Mouse (Mus musculus) ovary, postnatal 10 days (tissue): ENCODE results near the gene Phf19.

ENCODE experiments used
- DNase-seq: peaks from one replicate; pipeline ENCODE4 v3.0.0; 2022; ENCODE audit warnings: low spot score

The Phf19 gene

GRCm38 (mm10) chr2:34896821-34897460 is 16.9 kb downstream of the Phf19 start:
- no peak for DNase-seq

GRCm38 (mm10) chr2:34895503-34896113 is 18.2 kb downstream of the Phf19 start:
- no peak for DNase-seq

- DNase-seq = no peak
These were observed 19.9 kb downstream of the Phf19 start for GRCm38 (mm10) chr2:34893950-34894349.

- no peak for DNase-seq
These were observed 29.6 kb downstream of the Phf19 start for GRCm38 (mm10) chr2:34884186-34884585.

- no peak for DNase-seq
These were observed 30.6 kb downstream of the Phf19 start for GRCm38 (mm10) chr2:34883190-34883589.

GRCm38 (mm10) chr2:34882757-34883156 is 31.1 kb downstream of the Phf19 start:
- DNase-seq = no peak

GRCm38 (mm10) chr2:34880054-34880453 is 33.8 kb downstream of the Phf19 start:
- no peak for DNase-seq

GRCm38 (mm10) chr2:34874816-34875345 is 38.9 kb downstream of the Phf19 start, which contains the start of gene Psmd5:
TSS of gene Psmd5 (minus strand) at chr2:34874968.
- DNase-seq = no peak

- no peak for DNase-seq
These were observed 39.6 kb downstream of the Phf19 start, which contains the start of gene Cutal for GRCm38 (mm10) chr2:34874271-34874670. TSS of gene Cutal (plus strand) at chr2:34874396.

- peak; percentile 80 for DNase-seq
These were observed 43.0 kb downstream of the Phf19 start for GRCm38 (mm10) chr2:34870520-34871474.

GRCm38 (mm10) chr2:34869680-34870079 is 44.1 kb downstream of the Phf19 start:
- no peak for DNase-seq

GRCm38 (mm10) chr2:34857728-34858127 is 56.1 kb downstream of the Phf19 start:
- DNase-seq = no peak

GRCm38 (mm10) chr2:34855265-34855664 is 58.6 kb downstream of the Phf19 start:
- DNase-seq = no peak

GRCm38 (mm10) chr2:34847702-34848101 is 66.1 kb downstream of the Phf19 start:
- no peak for DNase-seq
